Mouse (Mus musculus): ENCODE data around the gene Nms. TPM values are rescaled to one million over a fixed set of nuclear protein-coding genes. Genes with fewer than 3 reads are reported as not detected.

Gene Nms
- total and polyA plus RNA-seq, 3 experiments, result not detected

DNA sequence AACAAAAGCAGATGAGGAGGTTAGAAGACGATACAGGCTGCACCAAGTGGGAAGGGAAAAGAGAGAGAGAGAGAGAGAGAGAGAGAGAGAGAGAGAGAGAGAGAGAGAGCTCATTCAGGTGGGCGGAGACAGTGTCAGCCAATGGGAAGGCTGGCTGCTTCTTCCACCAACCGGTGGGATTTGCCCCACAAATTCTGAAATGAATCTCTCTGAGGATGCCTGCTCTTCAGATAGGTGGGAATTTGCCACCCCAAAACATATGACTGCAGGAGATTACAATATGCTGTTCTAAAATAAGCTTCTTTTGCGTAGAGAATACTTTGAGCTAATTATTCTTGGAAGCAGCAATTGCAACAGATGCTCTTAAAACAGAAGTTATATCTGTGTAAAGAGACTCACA lies 9.5 kb upstream of the Nms start:
- H3K9ac ChIP-seq (ENCODE audit: insufficient read depth, low read depth), result no peak overlapping the region
- in situ Hi-C loops (cut with MboI; ENCODE audit: low pct_ligation_motif_present, low pct_unique_long_range_greater_than_20kb, low sequenced_read_pairs) (no loop called here), dilution Hi-C loops (cut with MboI; ENCODE audit: extremely low pct_ligation_motif_present, extremely low pct_unique_long_range_greater_than_20kb, low sequenced_read_pairs) (no loop called here)
- H3K4me1 ChIP-seq (ENCODE audit: control insufficient read depth in 1 of 2, insufficient read depth in 2 of 2), result no peaks in the 10 kb centered on the region
- no peak overlapping the region for H3K27ac ChIP-seq (ENCODE audit: insufficient read depth, low read depth)
- no peak overlapping the region for H3K4me2 ChIP-seq (ENCODE audit: insufficient read depth, low read depth, poor library complexity, severe bottlenecking)
- no peak for TF ChIP-seq PAX5 (IDR thresholded peaks at IDR 0.05; ENCODE audit: low read length)
- no peak for TF ChIP-seq IRF4 (IDR thresholded peaks at IDR 0.05; ENCODE audit: low read depth, low read length)
- TF ChIP-seq JUND (conservative IDR thresholded peaks at IDR 0.05; ENCODE audit: low read depth, low read length), result no peak
- TF ChIP-seq RCOR1 (conservative IDR thresholded peaks at IDR 0.05; ENCODE audit: low read depth, low read length), result no peak
- no peak for TF ChIP-seq UBTF (IDR thresholded peaks at IDR 0.05; ENCODE audit: low read depth, low read length)
- TF ChIP-seq MYC (IDR thresholded peaks at IDR 0.05; ENCODE audit: low read depth, low read length), result no peak
- TF ChIP-seq USF1 (IDR thresholded peaks at IDR 0.05; ENCODE audit: low read depth, low read length), result no peak
- no peak for TF ChIP-seq SIN3A (IDR thresholded peaks at IDR 0.05; ENCODE audit: low read length)
- no peak for TF ChIP-seq MXI1 (IDR thresholded peaks at IDR 0.05; ENCODE audit: low read depth, low read length)
- no peak for TF ChIP-seq CTCF (conservative IDR thresholded peaks at IDR 0.05 in 1 of 2, IDR thresholded peaks at IDR 0.05 in 1 of 2; ENCODE audit: low read depth in 2 of 2, low read length in 2 of 2)
- no peak for TF ChIP-seq BHLHE40 (IDR thresholded peaks at IDR 0.05; ENCODE audit: low read depth, low read length)
- peaks cover 2% of the 10 kb centered on the region for H3K9me3 ChIP-seq (replicated peaks; ENCODE audit: low read length)
- DNase-seq (ENCODE audit: extremely low read depth), result no peak
- no peaks in the 10 kb centered on the region for H3K36me3 ChIP-seq (replicated peaks in 1 of 2; ENCODE audit: control insufficient read depth in 1 of 2, insufficient read depth in 1 of 2, low read length in 1 of 2)
- no peaks in the 10 kb centered on the region for H3K27me3 ChIP-seq (replicated peaks)
- H3K4me3 ChIP-seq (replicated peaks in 1 of 3; ENCODE audit: low read depth in 2 of 3, low read length in 2 of 3, poor library complexity in 1 of 3), result no peak overlapping the region
- H3K79me2 ChIP-seq (replicated peaks; ENCODE audit: control insufficient read depth, extremely low read depth, insufficient read depth, poor library complexity, severe bottlenecking), result no peaks in the 10 kb centered on the region

- dilution Hi-C loops (cut with MboI; ENCODE audit: extremely low pct_ligation_motif_present, extremely low pct_unique_long_range_greater_than_20kb, low sequenced_read_pairs), result no loop called here
- DNase-seq (ENCODE audit: extremely low read depth), result no peak
- Histone ChIP-seq H3K27ac (ENCODE audit: insufficient read depth, low read depth) (no peak overlapping the region), H3K27me3 (replicated peaks) (no peaks in the 10 kb centered on the region), H3K4me3 (replicated peaks in 1 of 3; ENCODE audit: low read depth in 2 of 3, low read length in 2 of 3, poor library complexity in 1 of 3) (no peak overlapping the region), H3K4me2 (ENCODE audit: insufficient read depth, low read depth, poor library complexity, severe bottlenecking) (0 out of 2 replicates have a peak overlapping the region, but pooled peaks have one; percentile 22), H3K9ac (ENCODE audit: insufficient read depth, low read depth) (no peak overlapping the region), H3K36me3 (replicated peaks in 1 of 2; ENCODE audit: control insufficient read depth in 1 of 2, insufficient read depth in 1 of 2, low read length in 1 of 2) (no peaks in the 10 kb centered on the region), H3K79me2 (replicated peaks; ENCODE audit: control insufficient read depth, extremely low read depth, insufficient read depth, poor library complexity, severe bottlenecking) (no peaks in the 10 kb centered on the region), H3K9me3 (replicated peaks; ENCODE audit: low read length) (no peaks in the 10 kb centered on the region), H3K4me1 (ENCODE audit: control insufficient read depth in 1 of 2, insufficient read depth in 2 of 2) (no peaks in the 10 kb centered on the region)
- in situ Hi-C loops (cut with MboI; ENCODE audit: low pct_ligation_motif_present, low pct_unique_long_range_greater_than_20kb, low sequenced_read_pairs), result loop anchor here (10.0 kb wide), 1 partner anchor 66 kb away; no protein-coding TSS in a partner anchor
- TF ChIP-seq JUN (IDR thresholded peaks at IDR 0.05; ENCODE audit: insufficient read depth, low read depth, low read length) (no peak), PAX5 (IDR thresholded peaks at IDR 0.05; ENCODE audit: low read length) (no peak), MYC (IDR thresholded peaks at IDR 0.05; ENCODE audit: low read depth, low read length) (no peak), ETS1 (conservative IDR thresholded peaks at IDR 0.05; ENCODE audit: low read depth, low read length) (no peak)
Measured at GRCm38 (mm10) chr1:38930767-38931166, 8.2 kb upstream of the Nms start.

DNA sequence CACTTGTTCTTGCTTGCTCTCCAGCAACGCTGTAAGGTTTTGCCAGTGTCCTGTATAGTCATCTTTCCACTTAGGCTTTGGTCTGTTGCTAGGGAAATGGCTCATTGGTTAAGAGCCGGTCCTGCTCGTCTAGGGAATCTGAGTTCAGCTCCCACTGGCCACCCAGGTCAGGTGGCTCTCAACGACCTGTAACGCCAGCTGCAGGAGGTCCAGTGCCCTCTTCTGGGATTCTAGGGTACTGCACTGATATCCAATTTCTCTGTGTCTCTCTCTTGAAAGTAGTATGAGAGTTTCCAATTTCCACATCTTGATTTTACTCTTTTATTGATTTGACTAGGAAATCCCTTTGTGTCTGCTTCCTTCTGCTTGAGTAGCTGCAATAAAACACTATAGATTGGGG lies 4.3 kb upstream of the Nms start:
- in situ Hi-C loops (cut with MboI; ENCODE audit: low pct_ligation_motif_present, low pct_unique_long_range_greater_than_20kb, low sequenced_read_pairs), result loop anchor here (10.0 kb wide), 1 partner anchor 70 kb away; no protein-coding TSS in a partner anchor
- Histone ChIP-seq H3K4me2 (ENCODE audit: insufficient read depth, low read depth, poor library complexity, severe bottlenecking) (no peak overlapping the region), H3K9ac (ENCODE audit: insufficient read depth, low read depth) (no peak overlapping the region), H3K9me3 (replicated peaks; ENCODE audit: low read length) (no peaks in the 10 kb centered on the region), H3K4me1 (ENCODE audit: control insufficient read depth in 1 of 2, insufficient read depth in 2 of 2) (no peaks in the 10 kb centered on the region), H3K27me3 (replicated peaks) (peaks cover 1% of the 10 kb centered on the region), H3K79me2 (replicated peaks; ENCODE audit: control insufficient read depth, extremely low read depth, insufficient read depth, poor library complexity, severe bottlenecking) (no peaks in the 10 kb centered on the region), H3K4me3 (replicated peaks in 1 of 3; ENCODE audit: low read depth in 2 of 3, low read length in 2 of 3, poor library complexity in 1 of 3) (no peak overlapping the region), H3K36me3 (replicated peaks in 1 of 2; ENCODE audit: control insufficient read depth in 1 of 2, insufficient read depth in 1 of 2, low read length in 1 of 2) (no peaks in the 10 kb centered on the region), H3K27ac (ENCODE audit: insufficient read depth, low read depth) (no peak overlapping the region)
- DNase-seq (ENCODE audit: extremely low read depth), result peak; percentile 37
- dilution Hi-C loops (cut with MboI; ENCODE audit: extremely low pct_ligation_motif_present, extremely low pct_unique_long_range_greater_than_20kb, low sequenced_read_pairs), result no loop called here
- TF ChIP-seq NRF1 (IDR thresholded peaks at IDR 0.05; ENCODE audit: low read depth, low read length) (no peak), SMC3 (IDR thresholded peaks at IDR 0.05; ENCODE audit: low read depth, low read length) (peak; percentile 58), RAD21 (IDR thresholded peaks at IDR 0.05; ENCODE audit: low read depth, low read length) (peak; percentile 58), CTCF (conservative IDR thresholded peaks at IDR 0.05 in 1 of 2, IDR thresholded peaks at IDR 0.05 in 1 of 2; ENCODE audit: low read depth in 2 of 2, low read length in 2 of 2) (peak; percentile 69 to 76), TCF12 (IDR thresholded peaks at IDR 0.05; ENCODE audit: low read depth, low read length) (no peak), ZC3H11A (IDR thresholded peaks at IDR 0.05; ENCODE audit: low read depth, low read length) (no peak), NELFE (IDR thresholded peaks at IDR 0.05; ENCODE audit: low read depth, low read length) (no peak)

Measured in CH12.LX (cell line).